Mouse (Mus musculus): ENCODE measurements at regions not wholly inside any gene's neighbourhood (a gene's known extent, or its start where the extent isn't known, plus 50 kb on each side); places are given as distances from the start of the nearest gene placed in this dataset.

DNA sequence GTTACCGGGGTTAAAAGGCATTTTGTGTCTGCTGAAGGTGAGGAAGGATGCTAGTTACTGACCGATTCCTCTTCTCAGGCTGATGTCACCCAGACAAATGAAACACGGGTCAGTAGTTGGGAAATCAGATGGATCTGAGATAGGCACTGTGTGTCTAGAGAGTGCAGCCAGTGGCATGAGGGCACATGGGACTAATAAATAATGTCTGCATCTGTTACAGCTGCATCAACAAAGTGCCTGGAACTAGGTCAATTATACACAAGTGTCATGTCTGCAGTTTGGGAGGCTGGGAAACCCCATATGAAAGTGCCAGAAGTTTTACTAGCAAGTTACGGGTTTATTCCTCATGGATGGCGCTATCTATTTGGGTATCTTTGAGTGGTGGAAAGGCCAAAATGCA lies 68.8 kb downstream of the Cxcl12 start:
- no peak for DNase-seq

DNA sequence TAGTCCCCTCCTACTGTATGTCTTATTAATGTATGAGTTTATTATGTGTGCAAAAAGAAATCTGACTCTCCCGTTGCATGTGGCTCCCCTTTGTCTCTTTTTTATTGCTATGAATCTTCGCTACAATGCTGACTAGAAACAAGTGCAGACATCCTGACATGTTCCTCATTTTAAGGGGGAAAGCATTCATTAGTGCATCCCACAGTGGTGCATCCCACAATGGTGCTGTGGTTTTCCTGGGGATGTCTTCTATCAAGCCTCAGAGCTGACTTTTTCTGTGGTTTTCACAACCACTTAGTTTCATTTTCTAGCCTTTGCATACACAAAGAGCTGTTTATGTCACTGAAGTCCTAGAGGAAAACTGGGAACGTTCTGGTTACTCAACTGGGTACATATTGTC lies 72.9 kb downstream of the Cxcl12 start:
- DNase-seq: no peak

DNA sequence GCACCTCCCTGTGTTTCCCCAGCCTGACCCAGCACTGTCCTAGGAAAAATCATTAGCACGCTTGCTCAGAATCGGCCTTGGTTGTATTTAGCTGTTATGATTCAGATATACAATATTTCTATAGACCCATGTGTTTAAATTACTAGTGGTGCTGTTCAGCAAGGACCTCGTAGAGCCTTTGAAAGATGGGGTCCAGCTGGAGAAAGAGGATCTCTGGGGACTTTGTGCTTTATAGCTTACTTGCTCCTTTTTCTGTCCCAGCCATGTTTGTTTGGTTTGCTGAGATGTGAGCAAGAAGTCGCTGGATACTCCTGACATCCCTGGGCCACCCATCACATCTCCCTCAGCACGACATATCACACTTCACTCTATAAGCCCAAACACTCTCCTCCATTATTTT lies 77.1 kb downstream of the Cxcl12 start:
- DNase-seq: no peak

DNA sequence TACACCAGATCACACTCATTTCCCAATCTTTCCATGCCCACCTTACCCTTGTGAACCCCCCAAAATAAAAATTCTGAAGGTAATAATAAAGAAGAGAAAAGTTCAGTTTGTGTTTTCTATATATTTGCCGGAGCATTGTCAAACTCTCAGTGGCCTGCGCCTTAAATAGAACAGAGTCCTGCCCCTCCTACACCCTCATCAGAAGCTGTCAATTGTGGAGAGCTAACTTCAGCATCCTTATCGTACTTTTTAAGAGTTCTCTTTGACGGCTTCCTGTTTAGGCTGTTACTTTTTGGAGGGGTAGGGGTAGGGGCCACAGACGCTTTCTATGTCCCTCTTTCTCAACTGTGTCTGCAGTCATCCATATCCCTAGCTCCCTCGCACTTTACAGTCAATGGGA lies 77.5 kb downstream of the Cxcl12 start:
- DNase-seq: no peak

DNA sequence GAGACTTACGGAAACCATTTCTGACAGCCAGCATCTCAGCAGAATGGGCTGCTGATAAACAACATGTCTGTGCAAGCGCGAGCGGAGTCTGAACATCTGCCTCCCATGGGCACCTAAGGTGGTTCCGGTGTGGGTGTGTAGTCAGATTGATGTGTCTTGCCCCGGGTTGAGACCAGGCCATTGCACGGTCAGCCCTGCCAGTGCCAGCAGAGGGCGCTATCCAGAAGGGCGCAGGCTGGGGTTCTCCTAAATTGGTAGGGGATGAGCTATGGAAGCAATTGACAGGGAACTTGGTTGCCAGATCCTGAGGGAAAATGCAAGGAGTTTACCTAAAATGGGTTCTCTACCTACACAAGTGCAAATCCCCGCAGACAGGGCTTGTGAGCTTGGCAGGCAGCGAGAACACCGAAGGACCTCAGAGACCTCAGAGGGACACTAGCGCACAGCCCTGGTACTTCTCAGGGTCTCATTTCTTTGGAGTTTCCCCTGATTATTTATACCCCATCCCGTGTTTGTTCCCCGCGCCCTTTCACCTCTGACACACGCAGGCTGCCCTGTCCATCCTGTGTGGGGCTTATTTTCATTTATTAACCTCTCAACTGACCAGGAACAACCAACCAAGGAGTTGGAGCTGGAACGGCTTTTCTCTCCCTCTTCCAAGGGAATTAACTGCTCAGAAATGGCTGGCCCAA lies 81.0 kb downstream of the Cxcl12 start:
- peak; percentile 26 to 41 for DNase-seq

DNA sequence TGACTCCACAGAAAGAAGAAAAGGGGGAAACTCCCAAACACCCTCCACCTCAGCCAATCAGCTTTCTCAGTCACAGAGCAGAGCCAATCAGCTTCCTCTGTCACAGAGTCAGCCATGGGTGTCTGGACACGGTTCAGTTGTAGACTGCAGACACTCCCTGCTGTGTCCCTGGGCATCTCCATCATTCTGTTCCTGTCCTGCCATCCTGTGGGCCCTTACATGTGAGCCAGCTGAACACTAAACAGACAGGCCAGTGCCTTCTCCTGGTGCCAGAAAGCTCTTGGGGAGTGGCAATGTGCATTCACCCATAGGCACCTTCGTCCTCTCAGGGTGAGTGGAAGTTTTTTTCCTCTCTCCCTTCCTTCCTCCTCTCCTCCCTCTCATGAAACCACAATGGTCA lies 81.7 kb downstream of the Cxcl12 start:
- no peak for DNase-seq

DNA sequence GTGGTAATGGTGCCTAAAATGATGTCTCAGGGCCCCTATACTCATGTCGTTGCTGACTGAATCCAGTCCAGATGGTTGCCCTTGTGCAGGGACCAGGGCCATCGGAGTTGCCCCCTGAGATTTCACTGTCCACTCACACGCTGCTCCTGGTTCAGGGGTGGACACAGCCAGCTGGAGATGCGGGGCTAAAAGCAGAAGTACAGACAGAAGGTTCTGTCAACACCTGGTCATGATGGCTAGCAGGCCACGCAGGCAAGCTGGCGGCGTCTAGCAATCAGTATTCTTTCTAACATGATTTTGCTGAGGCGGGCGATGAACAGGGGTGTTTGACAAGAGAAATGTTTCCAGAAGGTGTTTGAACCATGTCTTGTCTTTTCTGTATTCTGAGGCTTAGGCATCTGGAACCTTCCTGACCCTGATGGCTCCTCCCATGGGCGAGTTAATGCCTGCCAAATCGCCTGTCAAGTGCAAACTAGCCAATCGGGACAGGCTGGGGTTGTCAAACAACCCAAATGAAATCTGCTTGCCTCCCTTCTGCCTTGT lies 83.1 kb downstream of the Cxcl12 start:
- DNase-seq: no peak

DNA sequence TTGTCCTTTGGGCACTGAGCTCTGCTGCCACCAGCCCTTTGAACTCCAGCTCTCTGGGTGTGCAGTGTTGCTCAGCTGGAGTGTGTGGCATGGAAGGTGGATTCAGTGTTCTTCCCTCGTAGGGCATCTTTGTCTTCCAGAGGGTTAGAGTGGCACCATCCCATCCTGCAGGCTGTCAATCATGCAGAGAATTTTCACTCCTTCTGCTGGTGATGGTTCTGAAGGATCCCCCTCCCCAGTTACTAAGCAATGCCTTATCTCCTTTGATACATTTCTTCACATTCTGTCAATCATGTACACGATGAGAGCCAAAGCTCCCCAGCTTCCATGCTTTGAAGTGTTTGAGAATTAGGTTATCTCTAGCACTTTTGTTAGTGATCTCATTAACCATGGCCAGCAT lies 84.0 kb downstream of the Cxcl12 start:
- no peak for DNase-seq

DNA sequence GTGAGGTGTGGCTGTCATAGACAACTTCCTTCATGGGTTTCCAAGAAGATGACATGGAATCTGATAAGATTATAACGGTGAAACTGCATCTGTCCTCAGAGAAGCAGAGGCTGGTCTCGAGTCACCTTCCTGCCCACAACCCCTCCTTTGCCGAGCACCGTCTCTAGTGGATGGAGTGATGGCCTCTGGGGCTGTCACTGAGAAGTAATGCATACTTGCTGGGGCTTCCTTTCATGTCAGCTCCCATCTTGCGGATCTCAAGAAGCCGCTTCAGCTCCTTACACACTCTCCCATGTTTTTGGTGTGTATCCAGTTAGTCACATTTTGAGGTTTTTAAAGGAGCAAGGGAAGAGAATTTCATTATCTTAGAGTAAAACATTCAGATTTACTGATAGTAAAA lies 84.7 kb downstream of the Cxcl12 start:
- no peak for DNase-seq

DNA sequence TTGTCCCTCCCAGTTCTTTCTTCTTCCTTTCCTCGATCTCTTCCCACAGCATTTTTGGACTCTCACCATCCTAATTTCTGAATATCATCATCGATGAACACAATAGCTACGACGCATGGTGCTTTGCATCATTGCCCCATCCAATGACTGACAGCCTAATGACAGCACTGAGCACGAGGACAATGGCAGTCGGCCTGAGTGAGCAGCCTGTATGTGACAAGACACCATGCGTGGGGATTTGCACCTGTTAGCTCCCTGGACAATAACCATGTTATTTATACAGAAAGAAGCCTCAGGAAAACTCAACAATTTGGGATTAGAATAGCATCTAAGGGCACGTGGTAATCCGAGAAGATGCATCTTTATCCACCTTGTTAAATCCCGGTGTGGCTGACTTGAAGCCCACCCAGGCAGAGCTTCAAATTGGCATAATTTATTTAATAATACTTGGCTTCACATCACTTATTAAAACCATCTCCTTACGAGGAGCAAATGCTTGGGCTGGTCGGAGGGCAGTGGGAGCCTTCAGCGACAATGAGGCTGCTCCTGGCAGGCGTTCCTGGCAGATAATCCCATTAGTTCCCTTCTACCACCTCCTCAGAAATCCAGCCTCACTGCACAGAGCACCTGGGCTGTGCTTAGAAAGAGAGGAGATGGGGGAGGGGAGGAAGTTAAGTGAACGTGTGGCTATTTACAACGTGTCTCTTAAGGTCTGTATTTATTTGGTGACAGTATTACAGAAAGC lies 85.4 kb downstream of the Cxcl12 start:
- no peak for DNase-seq

DNA sequence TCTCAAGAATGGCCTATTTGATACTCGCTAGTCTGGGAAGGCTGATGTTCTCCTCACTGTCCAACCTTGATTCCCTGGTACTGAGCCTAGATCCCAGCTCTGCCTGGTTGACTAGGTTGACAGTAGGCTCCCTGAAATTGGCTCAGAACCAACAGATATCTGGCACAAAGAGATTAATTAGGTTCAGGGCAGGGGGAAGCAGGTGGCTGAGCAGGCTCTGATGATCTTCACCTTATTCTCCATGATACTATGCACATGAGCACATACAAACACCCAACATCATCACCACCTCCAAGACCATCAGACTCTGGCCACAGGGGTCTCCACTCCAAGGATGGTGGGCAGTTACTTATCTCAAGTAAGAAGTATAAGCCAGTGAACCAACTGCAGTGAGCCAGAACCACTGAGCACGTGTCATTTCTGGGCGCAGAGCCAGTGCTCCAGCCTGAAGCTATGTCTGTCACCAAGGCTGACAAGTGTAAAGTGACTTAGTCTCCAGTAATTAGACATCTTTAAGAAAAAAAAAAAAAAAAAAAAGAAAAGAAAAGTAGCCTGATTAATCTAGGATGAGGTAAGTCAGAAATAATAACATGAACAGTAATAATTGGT lies 86.4 kb downstream of the Cxcl12 start:
- DNase-seq: peak; percentile 78 to 90

DNA sequence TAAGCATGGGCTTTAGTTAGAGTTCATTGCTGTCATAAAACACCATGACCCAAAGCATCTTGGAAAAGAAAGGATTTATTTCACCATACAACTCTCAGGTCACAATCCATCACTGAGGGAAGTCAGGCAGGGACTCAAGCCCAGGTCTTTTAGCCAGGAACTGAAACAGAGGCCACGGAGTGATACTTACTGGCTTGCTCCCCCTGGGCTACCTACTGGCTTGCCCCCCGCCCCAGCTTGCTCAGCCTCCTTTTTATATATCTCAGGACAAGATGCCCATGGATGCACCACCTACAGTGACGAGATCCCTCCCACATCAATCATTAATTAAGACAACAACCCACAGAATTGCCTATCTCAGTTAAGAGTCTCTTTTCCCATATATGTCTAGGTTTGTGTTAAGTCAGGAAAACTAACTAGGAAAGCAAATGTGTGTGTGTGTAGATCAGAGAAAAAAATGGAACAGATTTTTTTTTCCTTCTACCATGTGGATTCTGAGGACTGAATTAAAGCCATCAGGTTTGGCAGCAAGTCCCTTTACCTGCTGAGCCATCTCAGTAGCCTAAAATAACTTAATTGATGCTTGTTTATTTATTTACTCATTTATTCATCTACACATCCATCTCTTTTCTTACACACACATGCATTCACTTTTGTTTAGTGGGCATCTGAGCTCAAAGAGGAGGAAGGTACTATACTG lies 87.2 kb downstream of the Cxcl12 start:
- DNase-seq: no peak

DNA sequence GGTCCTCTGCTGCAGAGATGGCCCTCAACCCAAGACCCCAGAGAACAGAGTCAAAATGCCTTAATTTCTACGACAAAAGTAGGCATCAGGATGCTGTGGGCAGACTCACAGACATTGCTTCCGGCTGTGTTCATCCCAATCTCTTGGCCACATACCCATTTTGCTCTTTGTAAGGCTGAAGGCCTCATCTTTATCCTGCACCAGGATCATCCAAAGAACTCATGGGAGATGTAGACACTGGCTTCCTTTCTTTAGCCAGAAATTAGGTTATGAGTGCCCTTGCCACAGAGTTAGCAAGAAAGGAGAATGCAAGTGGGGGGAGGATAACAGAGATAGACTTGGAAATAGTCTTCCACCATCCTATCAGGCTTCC lies 87.8 kb downstream of the Cxcl12 start:
- no peak for DNase-seq

DNA sequence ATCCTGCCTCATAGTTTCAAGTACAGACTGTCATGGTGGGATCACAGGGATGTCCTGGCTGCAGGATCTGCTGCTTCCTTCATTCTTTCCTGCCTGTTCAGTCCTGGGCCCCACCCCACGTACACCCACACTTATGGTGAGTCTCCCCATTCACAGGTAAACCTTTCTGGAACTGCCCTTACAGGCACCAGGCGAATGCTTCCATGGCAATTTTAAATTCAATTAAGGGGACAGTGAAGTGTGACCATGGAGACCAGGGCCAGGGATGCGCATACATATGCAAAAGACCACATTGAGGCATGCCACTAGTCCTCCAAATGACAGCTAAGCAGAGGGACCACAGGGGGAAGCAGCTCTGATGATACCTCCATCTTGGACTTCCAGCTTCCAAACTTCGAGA lies 89.3 kb downstream of the Cxcl12 start:
- no peak for DNase-seq

DNA sequence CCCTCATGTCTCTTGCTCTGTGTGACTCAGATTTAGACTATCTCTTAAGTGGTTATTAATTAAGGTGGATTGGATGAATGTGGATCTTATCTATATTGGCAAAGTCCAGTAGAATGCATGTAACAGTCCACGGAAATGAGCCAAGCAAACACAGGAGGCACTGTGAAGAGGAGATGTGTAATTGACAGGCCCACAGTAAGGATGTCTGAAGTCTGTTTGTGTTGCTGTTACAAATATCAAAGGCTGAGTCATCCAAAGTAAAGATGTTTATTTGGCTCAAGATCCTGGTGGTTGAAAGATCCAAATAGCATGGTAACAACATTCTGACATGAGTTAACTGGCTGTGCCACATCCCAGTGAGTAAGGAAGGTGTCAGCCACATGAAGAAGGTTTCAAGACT lies 99.6 kb downstream of the Cxcl12 start:
- no peak for DNase-seq

DNA sequence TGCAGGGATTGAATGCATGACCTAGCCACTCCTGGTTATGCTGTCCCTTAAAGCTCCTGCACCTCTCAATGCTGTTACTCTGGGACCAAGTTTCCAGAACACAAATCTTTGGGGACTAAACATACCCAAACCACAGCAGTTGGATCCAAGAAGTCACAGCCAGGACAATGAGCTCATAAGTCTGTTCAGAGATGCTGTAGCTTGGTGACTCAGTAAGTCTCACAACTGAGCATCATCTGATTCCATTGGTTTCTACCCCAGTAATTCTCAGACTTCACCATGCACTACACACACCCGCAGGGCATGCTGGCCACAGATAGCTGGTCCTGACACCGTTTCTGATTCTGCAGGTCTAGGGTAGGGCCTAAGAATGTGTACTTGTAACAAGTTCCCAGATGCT lies 100.0 kb downstream of the Cxcl12 start:
- DNase-seq: no peak

DNA sequence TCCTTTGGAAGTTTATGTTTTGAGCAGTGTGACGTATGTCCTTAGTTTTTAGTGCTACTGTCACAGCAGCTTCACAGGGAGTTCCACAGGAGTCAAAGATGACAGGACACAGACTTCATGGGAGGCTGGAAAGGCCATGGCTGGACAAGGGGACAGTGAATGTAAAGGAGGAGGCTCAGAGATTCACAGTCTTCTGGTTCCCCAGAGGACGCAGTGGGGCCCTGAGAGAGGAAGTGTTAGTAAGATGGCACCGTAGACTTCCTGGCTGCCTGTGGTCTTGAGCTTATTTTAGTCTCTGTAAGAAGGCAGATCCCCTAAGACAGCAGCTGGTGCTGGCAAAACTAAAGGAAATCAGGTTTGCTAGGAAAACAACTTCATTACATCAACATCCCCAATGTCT lies 101.9 kb downstream of the Cxcl12 start:
- DNase-seq: peak in 1 of 2 experiments; percentile 2

DNA sequence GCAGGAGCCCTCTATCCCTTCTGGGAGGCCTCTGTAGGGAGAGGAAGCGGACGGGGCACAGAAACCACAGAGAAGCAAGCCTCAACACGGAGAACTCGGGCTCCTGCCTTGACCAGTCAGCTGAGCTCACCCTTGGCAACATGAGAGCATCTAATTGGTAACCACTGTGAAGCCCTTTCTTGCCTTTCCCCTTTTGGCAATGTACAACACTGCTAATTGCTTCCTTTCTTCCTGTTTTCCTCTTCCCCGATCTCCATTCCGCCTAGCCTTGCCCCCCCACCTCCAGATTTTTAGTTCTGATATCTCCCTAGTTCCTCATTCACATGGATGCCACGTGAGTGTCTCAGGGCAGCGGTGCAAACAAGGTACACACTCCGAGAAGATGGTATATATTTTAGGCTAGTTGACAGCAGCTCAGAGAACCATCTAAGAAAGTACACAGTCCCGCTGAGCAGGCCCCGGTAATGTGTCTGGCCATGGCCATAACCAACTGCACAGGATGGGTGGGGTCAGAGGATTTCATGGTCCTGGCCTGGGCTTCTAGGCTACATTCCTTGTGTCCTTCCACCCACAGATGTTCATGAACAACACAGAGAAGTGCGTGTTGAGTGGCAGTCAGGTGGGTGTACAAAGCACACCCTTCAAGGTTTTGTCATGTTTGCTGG lies 103.4 kb downstream of the Cxcl12 start:
- no peak for DNase-seq

DNA sequence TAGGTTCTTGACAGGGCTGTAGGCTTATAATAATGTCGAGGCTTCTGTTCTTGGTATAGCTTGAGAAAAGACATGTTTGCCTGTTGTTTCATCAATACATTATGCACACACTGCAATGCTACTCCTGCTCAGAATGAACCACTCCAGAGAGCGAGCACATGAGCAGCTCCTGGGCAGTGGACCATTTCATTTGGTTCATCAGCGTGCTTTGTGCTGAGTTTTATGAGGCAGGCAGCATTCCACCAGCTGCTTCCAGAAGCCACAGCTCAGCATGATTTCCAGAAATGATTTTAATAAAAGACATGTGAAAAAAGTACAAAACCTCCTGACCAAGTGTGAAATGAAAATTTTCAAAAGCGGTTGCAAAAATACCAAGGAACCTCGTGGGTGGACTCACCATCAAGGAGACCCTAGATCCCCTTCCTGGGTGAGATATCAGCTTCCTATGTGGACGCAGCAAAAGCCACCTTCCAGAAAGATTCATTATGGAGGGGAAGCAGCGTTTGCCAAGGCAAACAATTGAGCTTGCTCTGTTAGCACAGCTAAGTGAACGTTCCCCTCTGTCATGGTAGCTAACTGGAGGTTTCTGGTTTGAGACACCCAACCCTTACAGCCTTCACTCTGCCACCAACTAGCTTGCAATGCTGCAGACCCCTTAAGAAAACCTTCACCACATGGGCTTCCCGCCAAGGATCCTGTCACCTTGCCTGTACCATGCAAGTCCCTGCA lies 104.1 kb downstream of the Cxcl12 start:
- DNase-seq: peak in 1 of 2 experiments; percentile 4

DNA sequence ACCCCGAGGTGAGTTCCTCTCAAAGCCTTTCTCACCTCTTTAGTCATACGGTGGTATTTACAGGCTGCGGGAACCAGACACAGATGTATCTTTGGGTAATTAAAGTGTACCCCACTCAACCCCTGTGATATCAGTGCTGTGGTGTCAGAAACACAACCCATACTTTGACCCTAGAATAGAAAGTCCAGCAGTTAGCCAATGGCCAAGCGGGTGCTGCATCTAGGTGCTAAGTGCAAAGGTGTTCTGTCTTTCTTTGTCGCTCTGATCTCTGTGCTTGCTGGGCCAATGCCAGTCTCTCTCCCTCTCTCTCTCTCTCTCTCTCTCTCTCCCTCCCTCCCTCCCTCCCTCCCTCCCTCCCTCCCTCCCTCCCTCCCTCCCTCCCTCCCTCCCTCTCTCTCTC lies 107.6 kb downstream of the Cxcl12 start:
- no peak for DNase-seq

DNA sequence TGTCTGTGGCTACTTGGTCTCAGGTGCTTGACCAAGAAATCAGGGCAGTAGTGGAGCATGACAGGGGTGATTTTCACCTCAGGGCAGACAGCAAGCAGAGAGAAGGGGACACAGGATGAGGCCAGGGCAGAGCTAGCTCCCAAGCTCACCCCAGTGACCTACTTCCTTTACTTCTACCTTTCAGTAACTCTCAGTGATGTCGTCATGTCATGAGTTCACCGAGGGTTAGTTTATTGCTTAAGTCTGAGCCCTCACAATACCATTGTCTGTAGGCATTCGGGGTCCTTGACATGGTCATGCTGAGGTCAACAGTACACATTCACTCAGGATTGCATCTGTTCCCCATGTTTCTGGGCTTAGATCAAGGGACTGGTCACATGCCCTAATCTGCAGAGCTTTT lies 108.5 kb downstream of the Cxcl12 start:
- no peak for DNase-seq

DNA sequence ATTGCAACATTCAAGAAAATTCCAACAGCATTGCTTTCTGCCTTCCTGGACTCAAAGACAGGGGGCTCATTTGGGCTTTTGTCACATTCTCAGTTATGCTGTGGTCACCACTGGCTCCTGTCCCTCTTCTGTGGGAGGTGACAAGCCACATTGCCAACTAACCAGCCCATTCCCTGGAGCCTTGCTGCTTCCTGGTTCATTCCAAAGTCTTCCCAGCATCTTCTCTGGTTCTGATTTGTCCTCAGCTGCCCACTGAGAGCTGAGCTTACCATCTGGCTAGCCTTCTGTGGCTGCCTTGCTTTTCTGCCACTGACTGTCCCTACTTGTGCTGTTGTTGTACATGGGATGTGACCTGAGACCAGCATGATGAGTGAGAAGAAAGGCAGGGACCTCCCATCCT lies 111.0 kb downstream of the Cxcl12 start:
- no peak for DNase-seq
